Mouse (Mus musculus) liver, embryonic 12.5 days (tissue): Measurements from ENCODE around the gene Kansl1l. TPM values are rescaled to one million over a fixed set of nuclear protein-coding genes. Genes with fewer than 3 reads are reported as not detected.
A peak's percentile ranks its signal among the peaks of the same experiment; 100 is the strongest.

Source experiments
- ATAC-seq: fragments of 200-750 bp; cut with Nextera tagmentation; 2 replicates; pipeline ENCODE4 v1.8.0; 2017; ENCODE audit warnings: moderate number of reproducible peaks, mild to moderate bottlenecking, moderate library complexity
- H3K27ac ChIP-seq: fragments of 300-500 bp; sonication (generic); 2 replicates; pipeline ENCODE4 v1.5.1; 2016; ENCODE audit warnings: mild to moderate bottlenecking
- H3K27me3 ChIP-seq: fragments of 300-500 bp; sonication (generic); replicated peaks from 2 replicates; pipeline ENCODE4 v1.6.1; 2016; ENCODE audit warnings: mild to moderate bottlenecking, moderate library complexity
- H3K36me3 ChIP-seq: fragments of 300-500 bp; sonication (generic); 2 replicates; pipeline ENCODE4 v1.6.1; 2016; ENCODE audit warnings: mild to moderate bottlenecking, moderate library complexity
- H3K4me1 ChIP-seq: fragments of 300-500 bp; sonication (generic); 2 replicates; pipeline ENCODE4 v1.6.1; 2016
- H3K4me2 ChIP-seq: fragments of 300-500 bp; sonication (generic); 2 replicates; pipeline ENCODE4 v1.6.1; 2016; ENCODE audit warnings: mild to moderate bottlenecking, moderate library complexity
- H3K4me3 ChIP-seq: fragments of 300-500 bp; sonication (generic); 2 replicates; pipeline ENCODE4 v1.5.1; 2016; ENCODE audit warnings: mild to moderate bottlenecking, moderate library complexity
- H3K9ac ChIP-seq: fragments of 300-500 bp; sonication (generic); 2 replicates; pipeline ENCODE4 v1.6.1; 2016; ENCODE audit warnings: mild to moderate bottlenecking, moderate library complexity
- H3K9me3 ChIP-seq: fragments of 300-500 bp; sonication (generic); replicated peaks from 2 replicates; pipeline ENCODE4 v1.6.1; 2016; ENCODE audit warnings: mild to moderate bottlenecking, moderate library complexity
- WGBS: fragments of 180-500 bp; shearing (Covaris S2); methylation state at CpG from one replicate; pipeline ENCODE4 v1.1.7; 2016; ENCODE audit not compliant: insufficient replicate concordance; 5-methylcytosine and 5-hydroxymethylcytosine counted together
- polyA plus RNA-seq: library from polyadenylated mRNA; unstranded; fragments of >200 nt; fragmentation: Nextera tagmentation; extraction: Ambion mirVana; gene quantifications from 2 replicates; pipeline ENCODE4 v1.2.1, GENCODE M21; 2016

Kansl1l gene
- polyA plus RNA-seq, 1 experiment from 2014 or later, result 4.5 TPM

DNA sequence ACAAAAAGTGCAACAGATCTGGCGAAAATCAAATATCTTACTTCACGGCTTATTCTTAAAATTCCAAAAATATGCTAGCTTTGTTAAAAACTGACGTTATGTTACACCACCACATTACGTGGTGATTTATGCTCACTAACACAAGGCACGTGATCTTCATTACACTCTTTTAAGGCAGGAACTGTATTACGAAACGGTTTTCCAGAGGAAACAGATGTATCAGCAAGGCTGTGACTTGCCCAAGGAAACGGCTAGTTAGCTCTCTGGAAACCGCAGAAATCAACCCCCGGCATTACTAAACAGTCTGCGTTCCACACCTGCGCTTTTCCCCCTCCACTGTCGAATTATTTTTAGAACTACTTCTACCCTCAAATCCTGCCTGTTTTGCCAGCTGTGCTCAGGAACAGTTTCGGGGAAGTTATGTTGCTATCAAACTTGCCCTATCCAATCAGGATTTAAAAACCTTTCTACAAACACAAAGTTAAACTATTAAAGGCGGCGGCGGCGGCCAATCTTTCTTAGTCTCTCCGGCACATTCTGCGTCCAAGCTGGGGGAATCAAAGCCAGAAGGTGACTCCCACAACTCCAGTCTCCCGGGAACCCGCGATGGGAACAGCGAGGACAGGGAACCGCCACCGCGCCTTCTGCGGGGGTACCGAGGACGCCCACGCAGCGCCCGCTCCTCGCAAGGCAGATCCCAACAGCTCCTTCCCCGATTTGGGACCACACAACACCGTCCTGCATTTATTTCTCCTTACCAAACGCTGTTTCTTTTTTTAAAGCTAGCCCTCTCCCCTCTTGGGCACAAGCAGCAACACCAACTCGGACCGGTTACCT, 1.2 kb downstream of the Kansl1l start:
- H3K4me3 ChIP-seq, result peak overlapping the region; percentile 87
- H3K27ac ChIP-seq, result peak overlapping the region; percentile 97
- peak overlapping the region; percentile 90 for H3K9ac ChIP-seq
- no peaks in the 10 kb centered on the region for H3K9me3 ChIP-seq
- peak; percentile 5; the same call in 1 of the 2 replicates for ATAC-seq
- under 1% methylated on average over 39 of the region's 39 CpGs for WGBS
- no peaks in the 10 kb centered on the region for H3K27me3 ChIP-seq
- H3K4me2 ChIP-seq, result peak overlapping the region; percentile 79
- H3K4me1 ChIP-seq, result peaks cover 18% of the 10 kb centered on the region
- H3K36me3 ChIP-seq, result no peaks in the 10 kb centered on the region

DNA sequence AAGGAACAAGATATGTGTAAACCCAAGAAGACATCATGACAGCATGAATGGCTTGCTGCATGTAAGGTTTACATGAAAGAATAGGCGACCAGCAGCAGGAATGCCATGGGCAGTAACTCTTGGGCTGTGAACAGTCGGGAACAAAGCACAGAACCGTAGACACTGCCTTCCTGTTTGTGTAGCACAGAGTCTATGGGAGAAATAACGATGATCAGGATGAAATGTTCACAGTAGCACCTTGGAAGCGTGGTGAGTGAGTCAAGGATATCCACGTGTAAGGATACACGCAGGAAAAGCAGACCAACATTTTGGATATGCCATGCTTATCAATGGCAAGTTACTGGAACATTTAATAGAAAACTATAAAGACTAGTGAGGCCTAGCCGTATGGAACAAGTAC, 2.6 kb downstream of the Kansl1l start:
- WGBS, result 37% methylated on average over 8 of the region's 8 CpGs
- 0 out of 2 replicates have a peak overlapping the region, but pooled peaks have one; percentile 31 for H3K9ac ChIP-seq
- no peaks in the 10 kb centered on the region for H3K9me3 ChIP-seq
- no peak for ATAC-seq
- peak overlapping the region; percentile 38 for H3K4me2 ChIP-seq
- no peak overlapping the region for H3K4me3 ChIP-seq
- H3K4me1 ChIP-seq, result peaks cover 18% of the 10 kb centered on the region
- peak overlapping the region; percentile 65 for H3K27ac ChIP-seq
- H3K36me3 ChIP-seq, result no peaks in the 10 kb centered on the region
- no peaks in the 10 kb centered on the region for H3K27me3 ChIP-seq

DNA sequence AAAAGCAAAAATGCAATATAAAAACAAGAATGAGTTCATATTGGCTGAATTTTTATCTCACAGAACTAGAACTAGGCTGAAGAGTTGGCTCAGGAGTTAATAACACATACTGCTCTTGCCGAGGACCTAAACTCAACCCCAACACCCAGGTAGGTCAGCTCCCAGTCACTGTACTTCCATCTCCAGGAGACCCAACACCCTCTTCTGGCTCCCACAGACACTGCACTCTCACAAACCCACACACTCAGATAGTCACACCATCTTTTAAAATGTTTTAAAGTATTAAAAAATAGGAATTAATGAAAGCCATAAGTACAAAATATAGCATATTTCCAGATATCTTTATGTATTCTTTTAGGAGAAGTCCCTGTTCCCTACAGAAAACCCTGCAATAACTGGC, 4.2 kb downstream of the Kansl1l start:
- Histone ChIP-seq H3K27ac (no peak overlapping the region), H3K4me1 (peaks cover 18% of the 10 kb centered on the region), H3K4me2 (no peak overlapping the region), H3K9me3 (no peaks in the 10 kb centered on the region), H3K27me3 (no peaks in the 10 kb centered on the region), H3K4me3 (no peak overlapping the region), H3K36me3 (no peaks in the 10 kb centered on the region), H3K9ac (no peak overlapping the region)
- ATAC-seq, result no peak
- WGBS, result 79% methylated on average over 1 of the region's 1 CpGs

- H3K36me3 ChIP-seq, result peaks cover 1% of the 10 kb centered on the region; the same call in 1 of the 2 replicates
- no peaks in the 10 kb centered on the region for H3K4me1 ChIP-seq
- H3K4me2 ChIP-seq, result no peak overlapping the region
- ATAC-seq, result no peak
- WGBS, result 85% methylated on average over 1 of the region's 1 CpGs
- H3K4me3 ChIP-seq, result no peak overlapping the region
- no peaks in the 10 kb centered on the region for H3K9me3 ChIP-seq
- H3K9ac ChIP-seq, result no peak overlapping the region
- H3K27ac ChIP-seq, result no peak overlapping the region
- no peaks in the 10 kb centered on the region for H3K27me3 ChIP-seq
Observed at GRCm38 (mm10) chr1:66806821-66807220, 10.5 kb downstream of the Kansl1l start.

GRCm38 (mm10) chr1:66805408-66805807, 12.0 kb downstream of the Kansl1l start:
- Histone ChIP-seq H3K4me2 (no peak overlapping the region), H3K36me3 (peaks cover 10% of the 10 kb centered on the region), H3K9me3 (no peaks in the 10 kb centered on the region), H3K27ac (no peak overlapping the region), H3K4me1 (no peaks in the 10 kb centered on the region), H3K4me3 (no peak overlapping the region), H3K27me3 (no peaks in the 10 kb centered on the region), H3K9ac (no peak overlapping the region)
- no peak for ATAC-seq
- 63% methylated on average over 1 of the region's 1 CpGs for WGBS

GRCm38 (mm10) chr1:66804710-66805109, 12.7 kb downstream of the Kansl1l start:
- Histone ChIP-seq H3K27me3 (no peaks in the 10 kb centered on the region), H3K4me3 (no peak overlapping the region)
- WGBS, result 65% methylated on average over 5 of the region's 5 CpGs

DNA sequence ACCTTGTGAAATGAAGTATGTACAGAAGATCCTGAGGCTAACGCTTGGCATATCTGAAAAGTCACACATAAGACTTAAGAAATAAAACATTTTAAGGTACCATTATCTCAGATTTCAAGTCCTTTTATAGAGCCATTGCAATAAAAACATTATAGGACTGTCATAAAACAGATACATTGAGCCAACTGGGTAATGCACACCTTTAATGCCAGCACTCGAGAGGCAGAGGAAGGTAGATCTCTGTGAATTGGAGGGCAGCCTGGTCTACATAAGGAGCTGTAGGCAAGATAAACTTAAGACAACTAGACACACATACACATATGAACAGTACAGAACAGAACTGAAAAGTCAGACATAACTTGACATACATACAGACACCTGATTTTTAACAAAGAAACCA, 19.4 kb downstream of the Kansl1l start:
- Histone ChIP-seq H3K4me3 (no peak overlapping the region), H3K4me1 (no peaks in the 10 kb centered on the region), H3K27ac (no peak overlapping the region), H3K27me3 (no peaks in the 10 kb centered on the region), H3K9ac (no peak overlapping the region), H3K9me3 (no peaks in the 10 kb centered on the region), H3K36me3 (peaks cover 10% of the 10 kb centered on the region), H3K4me2 (no peak overlapping the region)
- no peak for ATAC-seq
- 81% methylated on average over 2 of the region's 2 CpGs for WGBS

More at GRCm38 (mm10) chr1:66804710-66805109, 12.7 kb downstream of the Kansl1l start:
- Histone ChIP-seq H3K36me3 (peaks cover 10% of the 10 kb centered on the region), H3K27ac (no peak overlapping the region), H3K9ac (no peak overlapping the region), H3K4me2 (no peak overlapping the region), H3K4me1 (no peaks in the 10 kb centered on the region), H3K9me3 (no peaks in the 10 kb centered on the region)
- ATAC-seq, result no peak

- H3K9ac ChIP-seq, result no peak overlapping the region
- ATAC-seq, result no peak
- no peaks in the 10 kb centered on the region for H3K27me3 ChIP-seq
- no peaks in the 10 kb centered on the region for H3K36me3 ChIP-seq
- no peaks in the 10 kb centered on the region for H3K9me3 ChIP-seq
- H3K27ac ChIP-seq, result no peak overlapping the region
- no peak overlapping the region for H3K4me3 ChIP-seq
- no peak overlapping the region for H3K4me2 ChIP-seq
- no peaks in the 10 kb centered on the region for H3K4me1 ChIP-seq
- WGBS, result 62% methylated on average over 2 of the region's 2 CpGs
Observed at GRCm38 (mm10) chr1:66792838-66793466, 24.4 kb downstream of the Kansl1l start.

DNA sequence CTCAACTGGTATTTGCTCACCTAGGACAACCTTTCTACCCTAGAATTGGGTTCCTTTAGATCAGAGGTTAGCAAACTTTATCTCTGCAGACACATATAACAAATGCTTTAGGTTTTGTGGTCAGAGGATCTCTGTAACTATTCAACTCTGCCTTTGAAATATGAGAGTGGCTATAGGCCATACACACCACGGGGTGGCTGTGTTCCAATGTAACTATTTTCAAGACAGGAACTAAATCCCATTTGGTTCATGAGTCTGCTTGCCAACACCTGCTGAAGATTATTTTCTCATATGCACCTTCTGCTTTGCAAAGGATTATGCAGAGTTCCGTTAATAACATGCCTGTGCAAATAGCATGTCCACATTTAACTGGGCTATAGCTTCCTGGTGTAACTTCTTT, 35.1 kb downstream of the Kansl1l start:
- WGBS, result 64% methylated on average over 2 of the region's 2 CpGs
- H3K4me1 ChIP-seq, result no peaks in the 10 kb centered on the region
- H3K4me2 ChIP-seq, result no peak overlapping the region
- no peaks in the 10 kb centered on the region for H3K9me3 ChIP-seq
- H3K27me3 ChIP-seq, result no peaks in the 10 kb centered on the region
- H3K9ac ChIP-seq, result no peak overlapping the region
- H3K4me3 ChIP-seq, result no peak overlapping the region
- no peak overlapping the region for H3K27ac ChIP-seq
- no peak for ATAC-seq
- no peaks in the 10 kb centered on the region for H3K36me3 ChIP-seq

GRCm38 (mm10) chr1:66781027-66781426, 36.3 kb downstream of the Kansl1l start:
- ATAC-seq, result no peak
- Histone ChIP-seq H3K36me3 (no peaks in the 10 kb centered on the region), H3K4me3 (no peak overlapping the region), H3K9me3 (no peaks in the 10 kb centered on the region), H3K27ac (no peak overlapping the region), H3K4me2 (no peak overlapping the region), H3K27me3 (no peaks in the 10 kb centered on the region), H3K4me1 (no peaks in the 10 kb centered on the region), H3K9ac (no peak overlapping the region)
- 55% methylated on average over 4 of the region's 4 CpGs for WGBS

DNA sequence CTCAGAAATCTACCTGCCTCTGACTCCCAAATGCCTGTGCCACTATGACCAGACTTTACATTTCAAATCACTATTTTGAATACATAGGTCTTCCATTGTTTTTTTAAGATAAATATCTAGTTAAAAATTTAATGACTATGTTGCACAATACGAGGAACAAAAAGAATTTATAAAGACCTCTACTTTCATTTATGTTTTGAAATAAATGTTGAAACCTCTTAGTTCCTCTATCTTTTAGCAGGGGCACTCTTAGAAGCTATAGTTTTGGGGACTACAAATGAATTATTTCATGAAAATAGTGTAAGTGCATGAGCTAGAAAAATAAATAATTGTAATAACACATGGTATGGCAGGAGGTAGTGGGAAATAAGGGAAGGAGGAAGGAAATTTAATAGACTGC, 38.6 kb downstream of the Kansl1l start:
- Histone ChIP-seq H3K9me3 (no peaks in the 10 kb centered on the region), H3K4me2 (no peak overlapping the region)
- ATAC-seq, result no peak

DNA sequence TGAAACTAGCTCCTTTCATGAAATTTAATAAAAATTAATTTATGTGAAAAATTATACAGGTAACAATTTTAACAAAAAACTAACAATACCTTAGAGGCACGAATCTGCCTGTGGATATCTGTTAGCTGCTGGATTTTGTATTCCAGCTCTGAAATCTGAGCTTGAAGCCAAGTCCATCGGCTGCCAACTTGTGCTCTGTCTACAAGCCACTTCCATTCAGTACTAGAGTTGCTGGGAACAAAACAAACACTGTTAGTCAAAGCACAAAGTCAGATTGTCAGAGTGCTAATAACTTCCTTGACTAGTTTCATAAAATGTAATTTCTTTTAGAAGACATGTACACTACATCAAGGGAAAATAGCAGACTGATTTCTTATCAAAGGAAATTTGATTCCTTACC, 39.5 kb downstream of the Kansl1l start:
- H3K9me3 ChIP-seq, result no peaks in the 10 kb centered on the region
- H3K4me3 ChIP-seq, result no peak overlapping the region
- WGBS, result 63% methylated on average over 2 of the region's 2 CpGs
- ATAC-seq, result no peak
- no peaks in the 10 kb centered on the region for H3K4me1 ChIP-seq
- H3K27me3 ChIP-seq, result no peaks in the 10 kb centered on the region
- H3K36me3 ChIP-seq, result no peaks in the 10 kb centered on the region
- no peak overlapping the region for H3K27ac ChIP-seq
- H3K9ac ChIP-seq, result no peak overlapping the region
- H3K4me2 ChIP-seq, result no peak overlapping the region

More for the DNA sequence above, 38.6 kb downstream of the Kansl1l start:
- no peaks in the 10 kb centered on the region for H3K4me1 ChIP-seq
- 70% methylated on average over 1 of the region's 1 CpGs for WGBS
- no peak overlapping the region for H3K4me3 ChIP-seq
- no peaks in the 10 kb centered on the region for H3K27me3 ChIP-seq
- no peaks in the 10 kb centered on the region for H3K36me3 ChIP-seq
- H3K9ac ChIP-seq, result no peak overlapping the region
- no peak overlapping the region for H3K27ac ChIP-seq
